Mouse (Mus musculus): Measurements from ENCODE around the gene Slc22a18. TPM values are rescaled to one million over a fixed set of nuclear protein-coding genes. Genes with fewer than 3 reads are reported as not detected.

Gene Slc22a18
- total RNA-seq (2021), result under 1 TPM in 1 of 2 experiments, not detected in 1; 0.25 TPM
- long read RNA-seq, experiment 1, result 0 reads
- long read RNA-seq, experiment 2, result 0 reads

GRCm38 (mm10) chr7:143473347-143474101 is at the start of gene Slc22a18:
Gene Slc22a18, plus strand, starts transcription at chr7:143473736.
- intact Hi-C loops (cut with DNase I), result loop anchor here (5.0 kb wide), 1 partner anchor 376 kb away; no protein-coding TSS in a partner anchor
- DNase-seq, result peak in 1 of 2 experiments; percentile 31

- DNase-seq, result no peak
- intact Hi-C loops (cut with DNase I), result no loop called here
These were observed 45.3 kb upstream of the Slc22a18 start for GRCm38 (mm10) chr7:143428142-143428813.

- DNase-seq, result no peak
- intact Hi-C loops (cut with DNase I), result no loop called here
These were observed 44.6 kb upstream of the Slc22a18 start for GRCm38 (mm10) chr7:143428814-143429499.

- DNase-seq, result no peak
- intact Hi-C loops (cut with DNase I), result no loop called here
These were observed 40.9 kb upstream of the Slc22a18 start for GRCm38 (mm10) chr7:143432631-143433030.

GRCm38 (mm10) chr7:143433331-143433730 is 40.2 kb upstream of the Slc22a18 start:
- DNase-seq, result peak; percentile 63 to 70
- intact Hi-C loops (cut with DNase I), result no loop called here

- no peak for DNase-seq
- intact Hi-C loops (cut with DNase I), result no loop called here
These were observed 36.2 kb upstream of the Slc22a18 start for GRCm38 (mm10) chr7:143437231-143437893.

- intact Hi-C loops (cut with DNase I), result no loop called here
- no peak for DNase-seq
These were observed 35.5 kb upstream of the Slc22a18 start for GRCm38 (mm10) chr7:143437894-143438581.

GRCm38 (mm10) chr7:143438965-143439364 is 34.6 kb upstream of the Slc22a18 start:
- intact Hi-C loops (cut with DNase I), result no loop called here

GRCm38 (mm10) chr7:143444580-143444954 is 29.0 kb upstream of the Slc22a18 start:
- DNase-seq, result no peak
- intact Hi-C loops (cut with DNase I), result no loop called here

More at GRCm38 (mm10) chr7:143438965-143439364, 34.6 kb upstream of the Slc22a18 start:
- no peak for DNase-seq

GRCm38 (mm10) chr7:143444955-143445648 is 28.4 kb upstream of the Slc22a18 start:
- intact Hi-C loops (cut with DNase I), result no loop called here
- DNase-seq, result no peak

GRCm38 (mm10) chr7:143445651-143446460 is 27.7 kb upstream of the Slc22a18 start:
- DNase-seq, result no peak
- intact Hi-C loops (cut with DNase I), result no loop called here

- intact Hi-C loops (cut with DNase I), result no loop called here
- DNase-seq, result no peak
These were observed 26.4 kb upstream of the Slc22a18 start for GRCm38 (mm10) chr7:143447130-143447529.

- intact Hi-C loops (cut with DNase I), result no loop called here
- no peak for DNase-seq
These were observed 14.6 kb upstream of the Slc22a18 start for GRCm38 (mm10) chr7:143458963-143459331.

- DNase-seq, result peak in 1 of 2 experiments; percentile 58
- intact Hi-C loops (cut with DNase I), result loop anchor here (5.0 to 10.0 kb wide), 3 partner anchors 97 to 455 kb away; partner anchors contain the start of gene Tspan32
These were observed 14.0 kb upstream of the Slc22a18 start for GRCm38 (mm10) chr7:143459332-143460211.

- intact Hi-C loops (cut with DNase I), result loop anchor here (5.0 to 10.0 kb wide), 3 partner anchors 98 to 456 kb away; partner anchors contain the start of gene Tspan32
- no peak for DNase-seq
These were observed 13.2 kb upstream of the Slc22a18 start for GRCm38 (mm10) chr7:143460217-143460834.

GRCm38 (mm10) chr7:143460874-143461273 is 12.7 kb upstream of the Slc22a18 start, which contains the start of gene Cdkn1c:
Gene Cdkn1c, minus strand, starts transcription at chr7:143461050.
- intact Hi-C loops (cut with DNase I), result loop anchor here (5.0 to 10.0 kb wide), 3 partner anchors 99 to 456 kb away; partner anchors contain the start of gene Tspan32
- peak; percentile 82 to 88 for DNase-seq

All from gastrocnemius, postnatal 36 days (tissue).